Mouse (Mus musculus): ENCODE measurements around the gene Parvg.

GRCm38 (mm10) chr15:84331066-84331612, 7.3 kb downstream of the Parvg start:
- TF ChIP-seq CTCF (IDR thresholded peaks at IDR 0.05; ENCODE audit: low read depth, low read length) (no peak), TAL1 (conservative IDR thresholded peaks at IDR 0.05; ENCODE audit: low read depth, low read length) (no peak)
